Mouse (Mus musculus) limb, embryonic 12.5 days (tissue): ENCODE results near the gene Trdn. TPM values are rescaled to one million over a fixed set of nuclear protein-coding genes. Genes with fewer than 3 reads are reported as not detected.

Experiments
- ATAC-seq: fragments of 200-750 bp; cut with Nextera tagmentation; 2 replicates; pipeline ENCODE4 v1.8.0; 2017; ENCODE audit warnings: low read depth, moderate TSS enrichment; ENCODE audit not compliant: insufficient number of reproducible peaks, insufficient read depth, low FRiP score, low TSS enrichment
- H3K27ac ChIP-seq: fragments of 300-500 bp; sonication (generic); 2 replicates; pipeline ENCODE4 v1.5.1; 2016; ENCODE audit warnings: mild to moderate bottlenecking, moderate library complexity
- H3K27me3 ChIP-seq: fragments of 300-500 bp; sonication (generic); 2 replicates; pipeline ENCODE4 v1.6.1; 2016; ENCODE audit warnings: mild to moderate bottlenecking, moderate library complexity
- H3K36me3 ChIP-seq: fragments of 300-500 bp; sonication (generic); 2 replicates; pipeline ENCODE4 v1.6.1; 2016; ENCODE audit warnings: mild to moderate bottlenecking, moderate library complexity
- H3K4me1 ChIP-seq: fragments of 300-500 bp; sonication (generic); replicated peaks from 2 replicates; pipeline ENCODE4 v1.6.1; 2016
- H3K4me2 ChIP-seq: fragments of 300-500 bp; sonication (generic); 2 replicates; pipeline ENCODE4 v1.6.1; 2016; ENCODE audit warnings: mild to moderate bottlenecking, moderate library complexity
- H3K4me3 ChIP-seq: fragments of 300-500 bp; sonication (generic); replicated peaks from 2 replicates; pipeline ENCODE4 v1.5.1; 2016; ENCODE audit warnings: mild to moderate bottlenecking
- H3K9ac ChIP-seq: fragments of 300-500 bp; sonication (generic); replicated peaks from 2 replicates; pipeline ENCODE4 v1.6.1; 2016; ENCODE audit warnings: mild to moderate bottlenecking, moderate library complexity
- H3K9me3 ChIP-seq: fragments of 300-500 bp; sonication (generic); 2 replicates; pipeline ENCODE4 v1.6.1; 2016; ENCODE audit warnings: mild to moderate bottlenecking, moderate library complexity
- WGBS: fragments of 180-500 bp; shearing (Covaris S2); methylation state at CpG from one replicate; pipeline ENCODE4 v1.1.7; 2016; 5-methylcytosine and 5-hydroxymethylcytosine counted together
- polyA plus RNA-seq: library from polyadenylated mRNA; unstranded; fragments of >200 nt; fragmentation: Nextera tagmentation; extraction: Ambion mirVana; gene quantifications from 2 replicates; pipeline ENCODE4 v1.2.1, GENCODE M21; 2016

Gene Trdn
- 3.0 and 3.6 TPM in 2 replicates for polyA plus RNA-seq

- Histone ChIP-seq H3K27me3 (no peaks in the 10 kb centered on the region), H3K4me1 (no peaks in the 10 kb centered on the region), H3K36me3 (no peaks in the 10 kb centered on the region), H3K9me3 (no peaks in the 10 kb centered on the region), H3K9ac (no peak within 1 kb of the TSS), H3K4me3 (no peak within 1 kb of the TSS), H3K27ac (no peak within 1 kb of the TSS), H3K4me2 (no peak within 1 kb of the TSS)
- 83% methylated on average over 1 of the region's 1 CpGs for WGBS
- ATAC-seq: no peak
Measured at GRCm38 (mm10) chr10:33080254-33080653, at the start of gene Trdn. Trdn (plus strand) TSS chr10:33080554.

GRCm38 (mm10) chr10:33060771-33061170, 19.6 kb upstream of the Trdn start:
- Histone ChIP-seq H3K9me3 (no peaks in the 10 kb centered on the region), H3K36me3 (no peaks in the 10 kb centered on the region), H3K4me3 (no peak overlapping the region), H3K4me2 (no peak overlapping the region), H3K27ac (no peak overlapping the region), H3K27me3 (no peaks in the 10 kb centered on the region), H3K4me1 (no peaks in the 10 kb centered on the region), H3K9ac (no peak overlapping the region)
- WGBS: 77% methylated on average over 1 of the region's 1 CpGs
- no peak for ATAC-seq

GRCm38 (mm10) chr10:33065566-33065965, 14.8 kb upstream of the Trdn start:
- H3K9ac ChIP-seq: no peak overlapping the region
- H3K4me3 ChIP-seq: no peak overlapping the region
- H3K4me2 ChIP-seq: no peak overlapping the region
- H3K9me3 ChIP-seq: no peaks in the 10 kb centered on the region
- H3K27me3 ChIP-seq: no peaks in the 10 kb centered on the region
- H3K4me1 ChIP-seq: no peaks in the 10 kb centered on the region
- H3K36me3 ChIP-seq: no peaks in the 10 kb centered on the region
- no peak for ATAC-seq
- 86% methylated on average over 1 of the region's 1 CpGs for WGBS
- H3K27ac ChIP-seq: no peak overlapping the region

GRCm38 (mm10) chr10:33073126-33073525, 7.2 kb upstream of the Trdn start:
- Histone ChIP-seq H3K9ac (no peak overlapping the region), H3K4me2 (no peak overlapping the region), H3K9me3 (no peaks in the 10 kb centered on the region)

GRCm38 (mm10) chr10:33082151-33082844, 1.9 kb downstream of the Trdn start:
- Histone ChIP-seq H3K36me3 (no peaks in the 10 kb centered on the region), H3K4me2 (no peak overlapping the region), H3K4me1 (no peaks in the 10 kb centered on the region), H3K9me3 (no peaks in the 10 kb centered on the region), H3K27me3 (no peaks in the 10 kb centered on the region), H3K27ac (no peak overlapping the region), H3K4me3 (no peak overlapping the region), H3K9ac (no peak overlapping the region)
- WGBS: 70% methylated on average over 2 of the region's 2 CpGs
- no peak for ATAC-seq

More at GRCm38 (mm10) chr10:33073126-33073525, 7.2 kb upstream of the Trdn start:
- ATAC-seq: no peak
- Histone ChIP-seq H3K27me3 (no peaks in the 10 kb centered on the region), H3K27ac (no peak overlapping the region), H3K36me3 (no peaks in the 10 kb centered on the region), H3K4me3 (no peak overlapping the region), H3K4me1 (no peaks in the 10 kb centered on the region)
- WGBS: 72% methylated on average over 3 of the region's 3 CpGs

GRCm38 (mm10) chr10:33082961-33083626, 2.7 kb downstream of the Trdn start:
- WGBS: 96% methylated on average over 1 of the region's 1 CpGs
- H3K9ac ChIP-seq: no peak overlapping the region
- H3K27ac ChIP-seq: no peak overlapping the region
- no peak overlapping the region for H3K4me3 ChIP-seq
- no peaks in the 10 kb centered on the region for H3K36me3 ChIP-seq
- no peaks in the 10 kb centered on the region for H3K27me3 ChIP-seq
- no peak overlapping the region for H3K4me2 ChIP-seq
- no peaks in the 10 kb centered on the region for H3K4me1 ChIP-seq
- H3K9me3 ChIP-seq: no peaks in the 10 kb centered on the region
- no peak for ATAC-seq

- Histone ChIP-seq H3K36me3 (no peaks in the 10 kb centered on the region), H3K4me2 (no peak overlapping the region), H3K4me3 (no peak overlapping the region), H3K9ac (no peak overlapping the region), H3K27me3 (no peaks in the 10 kb centered on the region), H3K9me3 (no peaks in the 10 kb centered on the region), H3K27ac (no peak overlapping the region), H3K4me1 (no peaks in the 10 kb centered on the region)
- 69% methylated on average over 5 of the region's 5 CpGs for WGBS
- no peak for ATAC-seq
Measured at GRCm38 (mm10) chr10:33083627-33084158, 3.3 kb downstream of the Trdn start.

- H3K4me2 ChIP-seq: no peak overlapping the region
- H3K9ac ChIP-seq: no peak overlapping the region
- no peaks in the 10 kb centered on the region for H3K4me1 ChIP-seq
- H3K36me3 ChIP-seq: no peaks in the 10 kb centered on the region
- no peaks in the 10 kb centered on the region for H3K9me3 ChIP-seq
- no peak overlapping the region for H3K27ac ChIP-seq
- no peak for ATAC-seq
- H3K27me3 ChIP-seq: no peaks in the 10 kb centered on the region
- H3K4me3 ChIP-seq: no peak overlapping the region
Measured at GRCm38 (mm10) chr10:33088403-33088802, 8.0 kb downstream of the Trdn start.

GRCm38 (mm10) chr10:33092400-33092799, 12.0 kb downstream of the Trdn start:
- H3K4me2 ChIP-seq: no peak overlapping the region
- no peak for ATAC-seq
- H3K9ac ChIP-seq: no peak overlapping the region
- no peaks in the 10 kb centered on the region for H3K27me3 ChIP-seq
- H3K36me3 ChIP-seq: no peaks in the 10 kb centered on the region
- H3K27ac ChIP-seq: no peak overlapping the region
- no peaks in the 10 kb centered on the region for H3K9me3 ChIP-seq
- 68% methylated on average over 1 of the region's 1 CpGs for WGBS
- no peaks in the 10 kb centered on the region for H3K4me1 ChIP-seq
- no peak overlapping the region for H3K4me3 ChIP-seq

- Histone ChIP-seq H3K27ac (no peak overlapping the region), H3K9ac (no peak overlapping the region), H3K4me1 (no peaks in the 10 kb centered on the region), H3K27me3 (no peaks in the 10 kb centered on the region), H3K4me3 (no peak overlapping the region), H3K9me3 (no peaks in the 10 kb centered on the region), H3K36me3 (no peaks in the 10 kb centered on the region), H3K4me2 (no peak overlapping the region)
- ATAC-seq: no peak
Measured at GRCm38 (mm10) chr10:33107942-33108341, 27.6 kb downstream of the Trdn start.

GRCm38 (mm10) chr10:33123028-33123427, 42.7 kb downstream of the Trdn start:
- Histone ChIP-seq H3K27ac (no peak overlapping the region), H3K9me3 (no peaks in the 10 kb centered on the region), H3K36me3 (no peaks in the 10 kb centered on the region), H3K9ac (no peak overlapping the region), H3K27me3 (no peaks in the 10 kb centered on the region), H3K4me1 (no peaks in the 10 kb centered on the region), H3K4me2 (no peak overlapping the region), H3K4me3 (no peak overlapping the region)
- ATAC-seq: no peak
